Mouse (Mus musculus) adrenal gland, postnatal 25 days (tissue): ENCODE measurements around the gene Bak1. TPM values are rescaled to one million over a fixed set of nuclear protein-coding genes. Genes with fewer than 3 reads are reported as not detected.

Experiments
- DNase-seq: peaks from one replicate; pipeline ENCODE4 v3.0.0; 2021; ENCODE audit warnings: mixed read lengths
- total RNA-seq: library from RNA; stranded (reverse); gene quantifications from 2 replicates; pipeline ENCODE4 v1.2.3, GENCODE M21; 2021

Gene Bak1
- total RNA-seq, 1 experiment from 2014 or later: 43.8 TPM

DNA sequence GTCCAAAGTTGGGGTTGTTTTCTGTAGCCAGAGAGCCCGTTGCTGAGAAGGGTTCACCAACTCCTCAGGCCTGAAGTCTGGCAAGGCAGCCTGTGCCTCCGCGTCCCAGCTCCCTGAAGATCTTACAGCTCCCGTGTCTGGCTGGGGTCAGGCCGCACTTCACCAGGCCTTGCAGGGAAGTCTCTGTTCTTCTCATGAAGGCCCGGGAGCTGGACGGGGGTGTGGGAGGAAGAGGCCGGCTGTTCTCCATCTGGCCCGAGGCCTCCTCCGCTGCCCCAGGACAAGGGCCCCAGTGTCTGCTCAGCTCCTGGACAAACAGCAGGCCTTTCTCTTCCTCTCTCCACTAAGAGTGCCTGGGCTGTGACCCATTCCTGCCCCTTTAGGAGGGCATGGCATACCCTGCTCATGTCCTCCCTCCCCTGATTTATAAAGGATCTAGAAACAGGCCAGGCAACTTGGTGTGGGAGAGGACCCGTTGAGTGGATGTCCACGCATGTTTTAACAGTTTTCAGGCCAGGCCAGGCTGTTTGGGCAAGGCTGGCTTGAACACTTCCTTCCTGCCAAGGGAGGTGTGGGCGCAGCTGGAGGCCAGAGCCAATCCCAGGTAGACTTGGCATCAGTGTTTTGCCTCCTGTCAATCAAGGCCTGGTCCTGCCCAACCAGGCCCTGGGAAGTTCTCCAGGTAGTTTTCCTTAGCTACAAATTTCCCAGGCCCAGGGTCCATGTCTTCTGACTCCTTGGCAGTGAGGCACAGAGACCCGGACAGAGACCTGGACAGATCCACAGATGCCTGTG is 19.8 kb upstream of the Bak1 start:
- no peak for DNase-seq

DNA sequence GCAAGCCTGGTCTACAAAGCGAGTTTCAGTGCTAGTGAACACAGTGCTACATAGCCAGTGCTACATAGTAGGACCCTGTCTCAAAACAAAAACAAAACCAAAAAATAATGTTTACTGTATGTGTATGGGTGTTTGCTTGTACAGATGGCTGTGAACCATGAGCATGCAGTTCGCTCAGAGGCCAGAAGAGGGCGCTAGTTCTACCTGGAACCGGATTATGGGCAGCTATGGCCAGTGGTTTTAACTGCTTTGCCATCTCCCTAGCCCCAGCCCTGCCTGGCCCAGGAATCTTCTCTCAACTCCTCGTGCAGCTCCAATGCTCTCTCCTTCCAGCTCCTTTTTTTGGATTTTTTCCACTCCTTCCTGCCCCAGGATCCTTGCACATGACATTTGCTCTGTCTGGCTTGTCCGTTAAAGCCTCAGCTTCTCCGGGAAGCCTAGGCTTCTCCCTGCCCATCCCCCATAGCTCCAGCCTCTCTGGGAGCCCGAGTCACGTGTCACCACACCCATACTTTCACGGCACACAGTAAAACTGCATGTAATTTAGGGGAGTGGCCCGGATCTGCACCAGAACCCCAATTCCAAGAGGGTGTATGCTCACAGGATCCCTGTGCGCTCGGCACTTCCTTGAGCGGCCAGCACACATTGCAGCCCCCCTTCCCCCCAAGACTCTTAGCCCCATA is 19.1 kb upstream of the Bak1 start:
- no peak for DNase-seq

- no peak for DNase-seq
Observed at GRCm38 (mm10) chr17:27045164-27045563, 16.4 kb upstream of the Bak1 start.

GRCm38 (mm10) chr17:27042840-27043239 is 14.0 kb upstream of the Bak1 start:
- DNase-seq: no peak

DNA sequence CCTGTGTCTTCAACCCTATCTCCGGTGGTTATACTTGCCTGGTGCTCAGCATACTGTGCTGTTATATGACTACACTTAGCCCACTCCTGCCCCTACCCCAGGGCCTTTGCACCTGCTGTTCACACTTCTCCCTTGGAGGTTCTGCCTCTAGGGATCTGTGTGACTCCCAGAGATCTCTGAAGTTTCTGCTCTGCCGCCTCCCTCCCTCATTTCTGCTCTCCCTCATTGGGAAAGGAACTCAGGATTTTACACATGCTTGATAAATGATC is 12.9 kb upstream of the Bak1 start:
- DNase-seq: no peak

- no peak for DNase-seq
Observed at GRCm38 (mm10) chr17:27041046-27041786, 12.4 kb upstream of the Bak1 start.

DNA sequence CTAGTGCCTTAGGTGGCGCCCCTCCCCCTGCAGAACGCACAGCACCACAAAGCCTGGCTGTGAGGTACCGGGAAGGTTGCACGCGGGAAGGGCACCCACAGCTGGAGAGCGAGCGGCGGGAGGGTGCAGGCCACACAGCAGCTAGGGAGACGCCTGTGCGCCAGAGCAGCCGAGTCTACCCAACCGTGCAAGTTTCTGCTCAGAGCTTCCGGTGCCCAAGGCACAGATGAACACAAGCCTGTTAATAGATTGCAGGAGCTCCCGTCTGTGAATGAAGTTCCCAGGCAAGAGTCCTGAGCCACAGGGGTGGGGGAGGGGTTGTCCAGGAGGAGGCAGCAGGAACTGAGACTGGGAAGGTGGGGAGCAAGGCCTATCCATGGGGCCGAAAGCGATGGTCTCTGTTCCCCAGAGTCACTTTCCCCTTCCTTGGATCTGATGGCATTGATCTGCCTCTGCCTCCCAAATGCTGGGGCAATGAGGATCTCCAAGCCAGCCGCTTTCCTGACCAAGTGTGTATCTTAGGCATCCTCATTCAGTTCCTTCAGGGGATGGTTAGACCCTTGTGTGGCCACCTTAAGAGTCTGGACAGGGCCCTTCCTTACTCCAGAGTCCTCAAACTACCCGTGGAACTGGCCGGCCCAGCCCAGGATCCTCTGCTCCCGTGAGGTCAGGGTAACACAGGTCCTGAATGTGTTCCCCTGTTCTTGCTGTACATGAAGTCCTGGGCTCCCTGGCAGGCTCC is 11.7 kb upstream of the Bak1 start:
- DNase-seq: no peak

DNA sequence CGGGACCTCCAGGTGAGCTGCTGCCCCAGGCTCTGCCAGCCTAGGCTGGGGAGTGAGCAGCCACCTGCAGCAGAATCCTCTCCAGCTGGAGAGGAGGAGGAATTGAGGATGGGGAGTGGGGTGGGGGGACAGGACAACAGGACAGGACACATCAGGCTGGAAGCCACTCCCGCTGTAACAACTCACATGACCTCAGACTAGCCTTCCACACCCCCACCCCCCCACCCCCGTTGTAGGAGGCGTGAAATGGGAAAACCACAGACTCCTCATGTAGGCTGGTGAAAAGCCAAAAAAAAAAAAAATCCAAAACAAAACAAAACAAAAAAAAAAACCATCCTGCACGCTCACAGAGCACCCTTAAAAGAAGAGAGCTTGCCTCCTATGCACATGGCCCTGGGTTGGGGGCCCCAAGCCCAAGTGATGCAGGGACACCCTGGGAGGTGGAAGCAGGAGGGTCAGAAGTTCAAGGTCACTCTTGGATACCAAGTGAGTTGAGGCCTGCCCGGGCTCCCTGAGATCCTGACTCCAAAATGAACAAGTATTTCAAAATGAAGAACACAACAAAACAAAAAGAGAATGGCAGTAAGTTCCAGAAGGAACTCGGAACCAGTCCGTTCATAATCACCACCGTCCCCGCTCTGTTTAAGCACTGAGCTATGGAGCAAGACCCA is 10.8 kb upstream of the Bak1 start:
- DNase-seq: no peak

GRCm38 (mm10) chr17:27038335-27039050 is 9.7 kb upstream of the Bak1 start:
- peak; percentile 59 for DNase-seq

GRCm38 (mm10) chr17:27036465-27036864 is 7.7 kb upstream of the Bak1 start:
- no peak for DNase-seq

DNA sequence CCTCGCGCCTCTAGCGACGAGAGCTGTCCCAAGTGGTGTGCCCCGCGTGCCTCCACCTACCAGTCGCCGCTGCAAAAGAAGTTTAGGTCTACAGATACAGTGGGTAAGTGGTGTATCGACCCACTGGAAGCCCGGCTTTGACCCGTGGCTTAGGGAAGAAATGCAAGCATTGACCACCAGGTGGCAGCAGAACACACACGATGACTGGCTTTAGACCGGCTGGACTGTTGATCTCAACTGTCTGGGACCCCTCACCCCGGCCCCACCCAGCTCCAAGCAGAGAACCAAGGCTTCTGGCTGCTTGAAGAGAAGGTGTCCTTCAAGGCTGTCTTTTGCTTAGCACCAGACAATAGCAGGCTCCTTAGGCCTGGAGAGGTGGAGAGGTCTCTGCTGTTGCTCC is 4.1 kb upstream of the Bak1 start:
- peak; percentile 75 for DNase-seq

- DNase-seq: no peak
Observed at GRCm38 (mm10) chr17:27032328-27032727, 3.5 kb upstream of the Bak1 start.

- no peak for DNase-seq
Observed at GRCm38 (mm10) chr17:27030896-27031295, 2.1 kb upstream of the Bak1 start.

GRCm38 (mm10) chr17:27029431-27029830 is 622 bp upstream of the Bak1 start:
- no peak for DNase-seq

GRCm38 (mm10) chr17:27028284-27028795 is 469 bp downstream of the Bak1 start:
- peak; percentile 89 for DNase-seq

DNA sequence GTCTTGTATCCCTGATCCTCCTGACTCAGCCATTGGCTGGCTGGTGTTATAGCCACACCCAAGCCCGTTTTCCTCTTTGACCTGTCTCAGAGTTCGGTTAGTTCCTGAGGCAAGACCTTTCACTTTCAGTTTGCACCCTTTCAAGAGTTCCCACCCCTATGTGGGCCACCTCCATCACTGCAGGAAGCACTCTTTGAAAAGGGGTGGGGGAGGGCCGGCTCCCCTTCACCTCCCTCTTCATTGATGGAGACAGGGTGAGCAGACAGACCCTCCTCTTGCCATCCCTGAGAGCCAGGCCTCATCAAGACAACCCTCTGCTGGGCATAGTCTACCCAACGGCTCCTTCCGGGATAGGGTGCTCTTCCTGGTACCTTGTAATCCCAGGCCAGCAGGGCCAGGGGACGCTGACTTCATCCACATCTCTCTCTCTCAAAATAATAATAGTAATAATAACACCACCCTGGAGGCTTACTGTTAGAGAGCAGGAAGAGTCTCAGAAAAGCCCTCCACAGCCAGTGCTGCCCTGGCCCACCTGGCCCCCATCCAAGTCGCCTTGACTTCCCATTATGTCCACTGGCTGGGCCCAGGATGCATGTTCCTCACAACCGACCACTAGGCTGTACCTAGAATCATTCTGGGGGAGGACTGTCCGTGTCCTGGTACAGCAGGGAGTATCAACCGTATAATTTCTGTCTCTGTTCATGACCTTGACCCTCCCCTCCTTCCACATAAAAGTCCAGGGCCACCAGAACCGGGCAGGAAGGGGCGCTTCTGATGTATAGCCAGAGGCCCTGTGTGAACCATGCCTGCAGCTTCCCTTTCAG is 1.1 kb downstream of the Bak1 start:
- DNase-seq: peak; percentile 47

- DNase-seq: no peak
Observed at GRCm38 (mm10) chr17:27025951-27026350, 2.9 kb downstream of the Bak1 start.

DNA sequence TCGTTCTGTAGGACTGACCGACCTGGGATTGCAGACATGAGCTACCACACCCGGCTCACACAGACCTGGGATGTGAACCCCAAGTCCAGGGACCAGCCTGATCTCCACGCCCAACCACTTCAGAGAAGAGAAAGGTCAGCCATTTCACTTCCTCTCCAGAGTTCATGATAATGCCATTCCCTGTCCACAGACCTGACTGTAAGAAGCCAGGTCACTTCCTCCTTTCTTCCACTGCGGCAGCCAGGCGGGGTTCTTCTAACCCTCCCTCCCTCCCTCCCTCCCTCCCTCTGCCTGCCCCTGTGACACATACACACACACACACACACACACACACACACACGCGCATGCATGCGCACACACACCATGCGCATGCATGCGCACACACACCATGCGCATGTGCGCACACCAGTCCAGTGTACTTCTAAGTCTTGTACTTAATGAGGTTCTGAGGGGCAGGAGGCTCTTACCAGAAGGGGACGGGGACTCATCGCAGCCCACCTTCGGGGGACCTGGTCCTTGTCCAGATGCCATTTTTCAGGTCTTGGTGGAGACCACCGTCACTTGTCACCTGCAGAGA is 3.4 kb downstream of the Bak1 start:
- no peak for DNase-seq

DNA sequence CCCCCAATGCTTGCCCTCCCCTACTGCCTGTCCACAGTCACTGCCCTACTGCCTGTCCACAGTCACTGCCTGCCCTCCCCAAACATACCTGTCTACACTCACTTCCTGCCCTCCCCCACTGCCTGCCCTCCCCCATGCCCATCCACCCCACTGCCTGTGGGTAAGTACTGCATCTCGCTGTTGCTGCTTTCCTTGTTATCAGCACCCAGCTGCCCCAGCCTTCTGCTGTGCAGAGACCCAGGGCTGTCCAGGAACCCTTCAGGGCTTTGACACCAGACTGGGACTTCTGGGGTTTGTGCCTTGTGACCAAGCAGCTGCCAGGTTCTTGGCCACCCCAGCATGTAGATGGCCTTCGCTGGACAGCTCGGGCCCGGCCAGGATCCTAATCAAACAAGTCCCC is 5.5 kb downstream of the Bak1 start:
- no peak for DNase-seq

DNA sequence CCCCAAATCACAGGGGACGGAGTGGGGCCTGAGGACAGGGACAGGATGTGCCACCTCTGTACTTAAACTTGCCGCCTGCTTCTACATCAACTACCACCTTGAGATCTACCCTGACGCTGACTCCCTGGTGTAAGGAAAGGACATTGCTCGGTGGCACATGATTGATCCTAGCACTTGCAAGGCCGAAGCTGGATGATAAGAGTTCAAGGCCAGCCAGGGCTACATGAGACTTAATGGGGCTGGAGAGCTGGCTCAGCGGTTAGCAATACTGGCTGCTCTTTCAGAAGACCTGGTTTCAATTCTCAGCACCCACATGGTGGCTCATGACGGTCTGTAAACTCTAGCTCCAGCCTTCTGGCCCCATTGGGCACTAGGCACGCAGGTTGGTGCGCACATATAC is 7.1 kb downstream of the Bak1 start:
- no peak for DNase-seq
